Mouse (Mus musculus): Measurements from ENCODE around the gene Zfp101. TPM values are rescaled to one million over a fixed set of nuclear protein-coding genes. Genes with fewer than 3 reads are reported as not detected.

Gene Zfp101
- total RNA-seq (2021) = 1 to 10 TPM; 1.7 to 2.6 TPM
- long read RNA-seq, experiment 1, partial matches to known transcripts = 0 of 5 reads
- long read RNA-seq, experiment 1, other reads (novel, unspliced or antisense) = 3 of 5 reads
- long read RNA-seq, experiment 2, partial matches to known transcripts = 0 of 3 reads
- long read RNA-seq, experiment 2, other reads (novel, unspliced or antisense) = 0 of 3 reads

GRCm38 (mm10) chr17:33394182-33395034 lies at the start of gene Zfp101:
Gene Zfp101, minus strand, starts transcription at chr17:33394641.
- peak; percentile 93 for DNase-seq (ENCODE audit: low spot score)

GRCm38 (mm10) chr17:33441159-33441558 lies 46.7 kb upstream of the Zfp101 start:
- no peak for DNase-seq (ENCODE audit: low spot score)

GRCm38 (mm10) chr17:33439922-33440321 lies 45.5 kb upstream of the Zfp101 start:
- peak; percentile 6 for DNase-seq (ENCODE audit: low spot score)

- peak; percentile 74 for DNase-seq (ENCODE audit: low spot score)
Measured at GRCm38 (mm10) chr17:33439148-33439547, 44.7 kb upstream of the Zfp101 start.

GRCm38 (mm10) chr17:33432019-33432946 lies 37.8 kb upstream of the Zfp101 start, which contains the start of gene Actl9:
Gene Actl9, plus strand, starts transcription at chr17:33432896.
- DNase-seq (ENCODE audit: low spot score) = no peak

GRCm38 (mm10) chr17:33392271-33392670 lies 2.2 kb downstream of the Zfp101 start:
- DNase-seq (ENCODE audit: low spot score) = no peak

GRCm38 (mm10) chr17:33385705-33386104 lies 8.7 kb downstream of the Zfp101 start:
- DNase-seq (ENCODE audit: low spot score) = no peak

GRCm38 (mm10) chr17:33372795-33373194 lies 21.6 kb downstream of the Zfp101 start:
- no peak for DNase-seq (ENCODE audit: low spot score)

- DNase-seq (ENCODE audit: low spot score) = peak; percentile 88
Measured at GRCm38 (mm10) chr17:33358411-33359384, 35.7 kb downstream of the Zfp101 start, which contains the start of gene Zfp81. Gene Zfp81, minus strand, starts transcription at chr17:33358878.

- no peak for DNase-seq (ENCODE audit: low spot score)
Measured at GRCm38 (mm10) chr17:33352981-33353380, 41.5 kb downstream of the Zfp101 start.

Other genes starting within 250 kb of the Zfp101 start
- not detected for gene Olfr55, start 226.2 kb downstream of the Zfp101 start, total RNA-seq (2021)
- not detected for gene Olfr239, start 203.3 kb downstream of the Zfp101 start, total RNA-seq (2021)
- gene Olfr1564, start 173.0 kb downstream of the Zfp101 start, total RNA-seq (2021) = under 1 TPM; 0.17 to 0.37 TPM
- 1 to 10 TPM; 3.8 to 3.9 TPM for gene Zfp955a, start 139.5 kb downstream of the Zfp101 start, total RNA-seq (2021)
- not detected for gene Olfr63, start 130.0 kb downstream of the Zfp101 start, total RNA-seq (2021)
- gene Zfp955b, start 105.1 kb downstream of the Zfp101 start, total RNA-seq (2021) = 10 to 100 TPM in 1 of 2 experiments, 1 to 10 TPM in 1; 9.7 to 10.9 TPM
- gene Zfp81, start 35.8 kb downstream of the Zfp101 start, total RNA-seq (2021) = 1 to 10 TPM; 2.6 to 2.8 TPM
- gene Actl9, start 38.3 kb upstream of the Zfp101 start, total RNA-seq (2021) = not detected
- 1 to 10 TPM; 4.7 TPM for gene Adamts10, start 129.6 kb upstream of the Zfp101 start, total RNA-seq (2021)
- under 1 TPM; 0.76 to 0.94 TPM for gene Myo1f, start 161.1 kb upstream of the Zfp101 start, total RNA-seq (2021)
- gene Zfp414, start 234.4 kb upstream of the Zfp101 start, total RNA-seq (2021) = 1 to 10 TPM; 6.1 to 6.3 TPM
- gene Pram1, start 243.4 kb upstream of the Zfp101 start, total RNA-seq (2021) = under 1 TPM in 1 of 2 experiments, not detected in 1; 0.17 TPM

Data from gastrocnemius, adult 18-20 months (tissue).